Mouse (Mus musculus): ENCODE data around the gene Fam171a2.
"Not testable (repeated sequence)": the region's sequence is repeated elsewhere in the genome, so short reads cannot be mapped to it uniquely, and the experiment has no call there.

Fam171a2 gene

DNA sequence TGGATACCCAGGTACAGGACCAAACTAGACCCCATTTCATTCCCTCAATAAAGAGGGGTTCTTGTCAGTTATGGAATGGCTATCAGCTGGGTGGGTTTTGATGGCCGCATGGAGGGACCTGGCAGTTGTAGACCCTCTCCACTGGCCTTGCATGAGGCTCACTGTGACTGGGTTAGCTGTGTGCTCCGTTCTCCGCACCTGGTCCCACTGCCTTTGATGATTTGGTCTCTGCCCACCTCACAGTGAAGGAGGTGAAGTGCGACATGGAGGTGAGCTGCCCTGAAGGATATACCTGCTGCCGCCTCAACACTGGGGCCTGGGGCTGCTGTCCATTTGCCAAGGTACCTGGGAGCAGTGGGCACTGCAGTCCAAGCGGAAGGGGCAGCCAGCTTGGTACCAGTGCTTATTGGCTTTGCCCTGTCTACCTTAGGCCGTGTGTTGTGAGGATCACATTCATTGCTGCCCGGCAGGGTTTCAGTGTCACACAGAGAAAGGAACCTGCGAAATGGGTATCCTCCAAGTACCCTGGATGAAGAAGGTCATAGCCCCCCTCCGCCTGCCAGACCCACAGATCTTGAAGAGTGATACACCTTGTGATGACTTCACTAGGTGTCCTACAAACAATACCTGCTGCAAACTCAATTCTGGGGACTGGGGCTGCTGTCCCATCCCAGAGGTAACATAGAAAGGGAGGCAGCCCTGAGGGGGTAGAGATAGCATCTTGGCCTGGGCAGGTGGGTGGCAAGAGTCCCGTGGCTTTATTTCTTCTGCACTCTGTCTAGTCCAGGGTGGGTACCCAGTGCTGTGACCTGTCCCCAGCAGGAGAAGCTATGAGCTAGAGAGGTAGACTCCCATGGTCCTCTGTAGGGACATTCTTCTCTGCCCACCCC is 12.4 kb downstream of the Fam171a2 start:
- no peak for DNase-seq (ENCODE audit: low spot score)

DNA sequence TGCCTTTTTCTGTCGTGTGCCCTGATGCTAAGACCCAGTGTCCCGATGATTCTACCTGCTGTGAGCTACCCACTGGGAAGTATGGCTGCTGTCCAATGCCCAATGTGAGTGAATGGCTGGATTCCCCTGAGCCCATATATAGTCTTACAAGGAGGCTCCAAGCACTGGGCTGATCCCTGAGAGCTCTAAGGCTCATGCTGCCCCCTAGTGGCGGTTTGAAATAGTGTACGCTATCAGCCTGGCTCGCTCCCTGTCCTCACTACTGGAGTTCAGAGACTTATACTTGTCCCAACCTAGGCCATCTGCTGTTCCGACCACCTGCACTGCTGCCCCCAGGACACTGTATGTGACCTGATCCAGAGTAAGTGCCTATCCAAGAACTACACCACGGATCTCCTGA is 13.1 kb downstream of the Fam171a2 start:
- peak; percentile 94 for DNase-seq (ENCODE audit: low spot score)

GRCm38 (mm10) chr11:102433866-102434265 is 13.6 kb downstream of the Fam171a2 start:
- DNase-seq (ENCODE audit: low spot score), result no peak

GRCm38 (mm10) chr11:102432896-102433295 is 14.6 kb downstream of the Fam171a2 start:
- DNase-seq (ENCODE audit: low spot score), result no peak

- no peak for DNase-seq (ENCODE audit: low spot score)
These were observed 15.2 kb downstream of the Fam171a2 start for GRCm38 (mm10) chr11:102432115-102432843.

DNA sequence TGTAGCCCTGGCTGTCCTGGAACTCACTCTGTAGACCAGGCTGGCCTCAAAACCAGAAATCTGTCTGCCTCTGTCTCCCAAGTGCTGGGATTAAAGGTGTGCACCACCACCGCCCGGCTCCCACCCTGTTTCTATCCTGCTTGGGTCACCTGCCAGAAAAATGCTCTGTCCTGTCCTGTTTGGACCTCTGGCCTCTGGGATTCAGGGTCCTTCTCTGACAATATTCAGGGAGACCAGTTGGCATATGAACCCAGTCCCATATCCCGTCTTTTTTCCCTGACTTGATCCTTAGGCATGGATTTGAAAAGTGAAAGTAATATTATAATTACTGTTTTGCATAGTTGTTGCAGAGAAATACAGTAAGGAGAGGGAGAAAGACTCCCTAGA is 15.8 kb downstream of the Fam171a2 start:
- DNase-seq (ENCODE audit: low spot score), result no peak

DNA sequence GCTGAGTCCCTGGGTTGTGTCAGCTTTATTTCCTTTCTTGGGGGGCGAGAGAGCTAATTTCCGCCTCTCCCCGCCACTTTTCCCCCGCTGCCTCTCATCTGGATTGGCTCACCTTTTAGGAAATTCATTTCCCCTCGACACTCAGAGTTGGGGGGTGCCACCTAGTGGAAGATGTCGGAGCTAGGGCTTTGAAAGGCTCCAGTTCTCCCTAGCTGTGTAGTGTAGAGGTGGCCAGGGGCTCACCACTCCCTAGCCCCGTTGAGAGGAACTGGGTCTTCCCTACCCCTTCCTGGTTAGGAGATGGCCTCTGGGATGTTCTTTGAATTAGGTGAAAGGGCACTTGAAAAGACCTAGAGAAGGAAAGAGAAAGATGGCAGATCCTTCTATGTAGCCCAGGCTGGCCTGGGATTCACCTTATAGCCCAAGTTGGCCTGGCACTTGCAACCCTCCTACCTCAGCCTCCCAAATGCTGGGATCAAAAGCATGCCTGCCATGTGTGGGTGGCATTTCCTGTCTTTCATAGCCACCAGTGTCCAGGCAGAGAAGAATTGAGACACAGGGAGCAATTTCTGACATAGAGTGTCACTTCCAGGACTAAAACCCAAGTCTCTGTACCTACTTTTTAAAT is 16.4 kb downstream of the Fam171a2 start:
- DNase-seq (ENCODE audit: low spot score), result peak; percentile 91

DNA sequence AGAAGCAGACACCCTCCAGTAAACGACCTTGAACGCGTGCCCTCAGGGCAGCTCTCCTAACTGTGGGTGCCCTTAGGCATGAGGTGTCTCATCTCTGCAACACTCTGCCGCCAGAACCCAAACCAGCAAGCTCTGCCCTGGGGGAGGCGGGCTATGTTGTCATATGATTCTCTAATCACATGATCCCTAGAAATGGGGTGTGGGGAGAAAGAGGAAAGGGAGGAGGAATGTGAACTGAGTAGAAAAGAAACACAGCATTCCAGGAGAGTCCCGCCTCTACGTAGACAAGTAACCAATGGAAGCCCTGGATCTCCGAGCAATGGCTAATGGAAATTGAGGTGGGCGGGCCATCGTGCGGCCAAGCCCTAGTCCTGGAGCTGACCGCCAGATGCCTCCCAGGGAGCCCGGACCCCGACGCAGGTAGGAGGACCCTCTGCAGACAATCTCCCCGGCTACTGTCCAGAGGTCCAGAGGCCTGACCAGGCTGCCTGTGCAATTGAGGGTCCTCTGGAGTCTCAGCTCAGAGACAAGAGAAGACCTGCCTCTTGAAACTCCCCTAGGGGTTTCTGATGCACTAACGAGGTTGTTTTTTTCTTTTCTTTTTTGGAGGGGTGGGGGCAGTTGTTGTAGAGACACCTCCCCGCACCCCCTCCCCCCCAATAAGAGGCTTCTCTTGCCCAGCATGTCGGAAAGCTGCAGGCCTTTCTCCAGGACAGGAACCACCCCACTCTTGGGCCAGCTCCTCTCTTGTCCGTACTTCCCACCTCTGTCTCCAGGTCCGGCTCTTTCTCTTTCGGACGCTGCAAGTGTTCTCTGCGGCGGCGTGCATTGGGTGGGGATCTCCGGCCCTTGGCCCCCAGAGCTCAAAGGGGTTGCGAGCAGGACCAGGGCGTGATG is 17.1 kb downstream of the Fam171a2 start, which contains the start of gene Grn:
TSS of gene Grn (plus strand) at position 195 of the 897 bp plus-strand sequence.
- DNase-seq (ENCODE audit: low spot score), result peak; percentile 97

DNA sequence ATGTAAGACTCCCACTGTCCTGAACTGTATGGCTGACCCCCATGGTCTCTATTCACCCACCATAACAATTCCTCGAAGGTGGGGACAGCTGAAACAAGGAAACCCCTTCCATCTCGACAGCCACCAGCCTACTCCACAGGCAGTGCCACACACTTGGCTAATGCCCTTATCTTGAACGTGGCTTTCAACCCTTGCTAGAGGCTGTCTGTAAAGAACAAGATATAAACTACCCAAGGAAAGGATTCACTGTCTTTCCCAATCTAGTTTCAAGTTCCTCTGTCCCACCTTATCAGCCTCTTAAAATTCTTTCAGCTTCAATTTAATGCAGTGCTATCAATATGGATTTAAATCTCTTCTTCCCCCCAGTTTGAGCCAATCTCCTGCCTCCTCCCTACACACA is 17.9 kb downstream of the Fam171a2 start:
- no peak for DNase-seq (ENCODE audit: low spot score)

DNA sequence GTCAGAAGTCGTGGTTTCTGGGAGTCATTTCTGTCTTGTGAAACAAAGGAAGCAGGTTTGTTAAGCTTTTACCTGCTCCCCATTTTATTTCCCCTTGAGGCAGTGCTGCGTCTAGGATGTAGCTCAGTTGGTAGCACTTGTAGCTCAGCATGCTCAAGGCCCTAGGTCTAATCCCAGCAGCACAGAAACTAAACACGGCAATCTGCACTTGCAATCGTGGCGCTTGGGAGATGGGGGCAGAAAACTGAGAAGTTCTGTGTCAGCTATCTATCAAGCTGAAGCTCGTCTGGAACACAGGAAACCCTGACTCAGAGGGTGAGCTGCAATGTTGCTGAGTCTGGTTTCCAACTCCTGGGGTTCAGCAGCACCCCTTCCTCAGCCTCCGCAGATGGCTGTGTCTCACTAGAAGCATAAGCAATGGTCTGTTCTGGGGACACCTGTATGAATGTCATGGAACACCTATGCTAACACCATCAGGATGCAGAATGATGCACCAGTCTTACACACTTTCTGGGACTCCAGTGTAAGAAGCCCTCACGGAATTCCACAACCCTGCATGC is 18.4 kb downstream of the Fam171a2 start:
- no peak for DNase-seq (ENCODE audit: low spot score)

DNA sequence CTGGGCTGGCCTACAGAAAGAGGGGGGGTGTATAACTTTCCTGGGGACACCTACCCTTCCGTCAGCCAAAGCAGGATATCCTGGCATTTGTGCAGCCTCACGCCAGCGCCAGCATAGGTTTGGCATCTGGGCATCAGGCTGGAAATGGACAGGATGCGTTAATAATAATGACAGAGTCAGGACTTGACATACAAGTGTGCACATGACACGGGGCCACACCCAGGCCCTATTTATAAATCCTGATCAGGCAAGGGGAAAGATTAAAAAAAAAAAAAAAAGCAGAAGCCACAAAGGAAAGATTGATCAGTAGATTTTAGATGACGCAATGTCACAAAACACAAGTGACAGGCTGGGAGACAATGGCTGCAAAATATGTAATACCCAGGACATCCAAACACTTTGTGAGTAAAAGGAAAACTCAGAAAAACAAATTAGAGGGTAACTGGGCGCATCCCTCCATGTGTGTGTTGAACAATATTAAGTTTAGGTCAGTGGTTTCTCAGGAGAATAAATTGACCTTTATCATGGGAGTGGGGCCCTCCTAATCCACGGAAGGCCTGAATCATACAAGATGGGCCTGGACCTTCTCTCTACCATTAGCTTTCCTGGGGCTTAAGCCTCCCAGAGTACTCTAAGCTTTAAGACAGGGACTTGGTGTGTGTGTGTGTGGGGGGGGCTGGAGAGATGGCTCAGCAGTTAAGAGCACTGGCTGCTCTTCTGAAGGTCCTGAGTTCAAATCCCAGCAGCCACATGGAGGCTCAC is 21.7 kb downstream of the Fam171a2 start:
- DNase-seq (ENCODE audit: low spot score), result no peak

DNA sequence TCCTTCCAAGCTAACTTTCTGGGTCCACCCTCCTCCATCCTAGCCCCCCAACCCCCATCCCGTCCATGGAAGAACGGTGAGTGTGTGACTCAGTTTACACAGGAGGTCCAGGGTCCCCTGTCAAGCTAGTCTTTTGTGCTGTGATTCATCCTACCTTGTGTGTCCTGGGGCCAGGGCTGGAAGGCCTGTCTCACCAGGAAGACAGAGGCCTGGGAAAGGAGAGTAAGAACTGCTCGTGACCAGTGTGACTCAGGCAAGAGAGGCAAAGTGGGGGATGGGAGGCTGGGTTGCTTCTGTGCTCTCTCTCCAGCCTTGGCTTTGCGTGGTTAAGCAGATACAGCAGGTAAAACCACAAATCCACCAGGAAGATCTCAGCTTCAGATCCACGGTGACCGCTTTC is 22.8 kb downstream of the Fam171a2 start:
- DNase-seq (ENCODE audit: low spot score), result no peak

- no peak for DNase-seq (ENCODE audit: low spot score)
These were observed 25.9 kb downstream of the Fam171a2 start for GRCm38 (mm10) chr11:102421559-102421958.

DNA sequence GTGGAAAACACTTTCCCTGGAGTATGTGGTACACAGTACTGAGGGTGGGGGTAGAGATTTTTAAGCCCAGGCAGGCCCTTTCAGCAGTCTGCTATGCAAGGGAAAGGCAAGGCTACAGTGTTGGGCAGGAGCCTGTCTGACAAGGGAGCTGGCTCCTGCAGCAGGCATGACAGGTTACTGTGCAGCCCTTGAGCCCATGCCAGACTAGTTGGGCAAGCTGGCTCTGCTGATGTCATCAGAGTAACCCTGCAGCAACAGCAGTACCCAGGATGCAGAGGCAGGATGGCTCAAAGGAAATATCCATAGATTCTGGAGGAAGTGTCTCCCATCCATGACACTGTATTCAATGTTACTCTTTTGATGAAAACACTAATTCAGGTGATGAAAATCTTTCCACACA is 28.6 kb downstream of the Fam171a2 start:
- no peak for DNase-seq (ENCODE audit: low spot score)

GRCm38 (mm10) chr11:102417160-102417559 is 30.3 kb downstream of the Fam171a2 start:
- DNase-seq (ENCODE audit: low spot score), result no peak

DNA sequence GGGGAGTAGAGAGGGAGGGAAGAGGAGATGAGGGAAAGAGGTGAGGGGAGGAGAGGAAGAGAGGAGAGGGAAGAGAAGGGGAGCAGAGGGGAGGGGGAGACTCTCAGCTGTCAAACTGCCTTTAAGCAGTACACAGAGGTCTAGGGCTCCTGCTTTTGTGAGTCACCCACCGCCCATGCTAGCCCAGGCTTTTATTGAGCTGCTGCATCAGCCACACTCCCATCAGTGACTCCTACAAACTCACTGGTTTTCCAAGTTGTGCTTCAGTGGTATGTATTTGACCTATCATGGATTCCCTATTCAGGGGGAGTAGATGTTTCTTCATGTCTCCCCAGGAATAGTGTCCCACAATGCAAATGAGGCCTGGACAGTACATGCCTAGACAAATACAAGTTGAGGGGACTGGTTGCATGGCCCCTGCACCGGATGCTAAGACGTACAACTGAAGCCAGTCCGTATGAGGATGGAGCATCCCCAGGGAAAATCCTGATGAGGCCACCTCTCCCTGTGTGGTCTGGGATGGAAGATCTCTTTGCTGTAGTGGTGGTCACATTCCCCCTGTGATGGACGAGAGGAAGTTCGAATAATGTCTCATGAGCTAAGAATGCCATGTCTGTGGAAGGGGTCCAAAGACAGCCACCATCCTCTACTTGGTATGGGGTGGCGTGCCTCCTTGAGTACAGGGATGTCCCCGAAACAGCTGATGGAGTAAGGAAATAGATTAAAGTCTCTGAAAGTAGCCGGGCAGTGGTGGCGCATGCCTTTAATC is 32.3 kb downstream of the Fam171a2 start:
- no peak for DNase-seq (ENCODE audit: low spot score)

- DNase-seq (ENCODE audit: low spot score), result no peak
These were observed 34.4 kb downstream of the Fam171a2 start for GRCm38 (mm10) chr11:102413059-102413458.

- peak; percentile 95 for DNase-seq (ENCODE audit: low spot score)
These were observed 35.8 kb downstream of the Fam171a2 start for GRCm38 (mm10) chr11:102411704-102412103.

- no peak for DNase-seq (ENCODE audit: low spot score)
These were observed 36.4 kb downstream of the Fam171a2 start for GRCm38 (mm10) chr11:102411061-102411460.

- DNase-seq (ENCODE audit: low spot score), result not testable (repeated sequence)
These were observed 37.1 kb downstream of the Fam171a2 start for GRCm38 (mm10) chr11:102410345-102410744.

Data from embryo, embryonic 10 days (tissue).